Mouse (Mus musculus): ENCODE data around the gene Bola3.

Bola3 gene

GRCm38 (mm10) chr6:83347916-83348315 lies 1.0 kb upstream of the Bola3 start:
- DNase-seq (ENCODE audit: extremely low spot score), result no peak

DNA sequence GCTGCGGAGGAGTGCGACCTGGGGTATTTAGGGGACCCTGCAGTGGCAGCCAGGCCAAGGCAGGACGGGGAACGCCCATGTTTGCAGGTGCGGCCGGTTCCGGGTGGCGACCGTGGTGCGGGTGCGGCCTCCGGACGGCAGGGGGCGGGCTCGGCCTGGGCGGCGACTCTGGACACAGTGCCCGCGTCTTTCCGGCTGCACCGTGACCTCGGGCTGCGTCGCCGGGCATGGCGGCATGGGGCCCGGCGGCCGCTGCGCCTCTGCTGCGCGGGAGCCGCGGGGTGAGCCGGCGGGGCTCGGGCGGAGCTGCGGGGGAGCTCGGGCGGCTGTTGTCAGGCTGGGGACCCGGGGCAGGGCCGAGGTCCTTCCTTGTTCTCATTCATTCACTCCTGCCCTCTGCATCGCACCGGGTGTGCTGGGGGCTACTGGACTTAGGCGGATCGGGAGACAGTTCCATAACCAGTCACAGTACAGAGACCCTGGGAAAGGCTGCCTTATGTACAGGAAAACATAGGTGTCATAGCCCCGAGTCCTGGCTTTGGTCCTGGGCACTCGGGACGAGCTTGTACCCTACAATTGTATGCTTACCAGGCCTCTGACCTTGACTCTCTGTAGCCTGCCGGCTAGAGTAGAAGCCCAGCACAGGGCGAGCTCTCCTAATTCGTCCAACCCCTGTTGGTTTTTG lies 469 bp downstream of the Bola3 start:
- peak; percentile 93 for DNase-seq (ENCODE audit: extremely low spot score)

DNA sequence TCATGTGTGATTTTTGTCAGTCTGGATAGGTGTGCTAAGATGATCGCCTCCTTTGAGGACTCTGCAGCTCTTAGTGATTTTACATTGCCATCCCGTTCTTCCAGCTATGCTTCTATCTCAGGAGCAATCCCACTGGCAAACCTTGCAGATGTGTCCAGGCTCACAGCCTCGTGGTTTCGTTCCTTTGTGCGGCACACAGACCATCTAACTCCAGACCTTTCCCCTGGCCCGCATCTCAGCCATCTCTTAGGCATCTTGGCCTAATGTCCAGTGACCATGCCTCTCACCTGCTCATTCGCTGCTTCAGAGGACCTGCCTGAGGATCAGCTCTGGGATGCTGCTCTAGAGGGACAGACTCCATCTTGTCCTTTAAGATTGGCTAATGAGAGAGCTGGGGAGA lies 1.2 kb downstream of the Bola3 start:
- DNase-seq (ENCODE audit: extremely low spot score), result no peak

GRCm38 (mm10) chr6:83350851-83351405 lies 2.0 kb downstream of the Bola3 start:
- DNase-seq (ENCODE audit: extremely low spot score), result no peak

- no peak for DNase-seq (ENCODE audit: extremely low spot score)
Measured at GRCm38 (mm10) chr6:83351490-83352160, 2.7 kb downstream of the Bola3 start.

DNA sequence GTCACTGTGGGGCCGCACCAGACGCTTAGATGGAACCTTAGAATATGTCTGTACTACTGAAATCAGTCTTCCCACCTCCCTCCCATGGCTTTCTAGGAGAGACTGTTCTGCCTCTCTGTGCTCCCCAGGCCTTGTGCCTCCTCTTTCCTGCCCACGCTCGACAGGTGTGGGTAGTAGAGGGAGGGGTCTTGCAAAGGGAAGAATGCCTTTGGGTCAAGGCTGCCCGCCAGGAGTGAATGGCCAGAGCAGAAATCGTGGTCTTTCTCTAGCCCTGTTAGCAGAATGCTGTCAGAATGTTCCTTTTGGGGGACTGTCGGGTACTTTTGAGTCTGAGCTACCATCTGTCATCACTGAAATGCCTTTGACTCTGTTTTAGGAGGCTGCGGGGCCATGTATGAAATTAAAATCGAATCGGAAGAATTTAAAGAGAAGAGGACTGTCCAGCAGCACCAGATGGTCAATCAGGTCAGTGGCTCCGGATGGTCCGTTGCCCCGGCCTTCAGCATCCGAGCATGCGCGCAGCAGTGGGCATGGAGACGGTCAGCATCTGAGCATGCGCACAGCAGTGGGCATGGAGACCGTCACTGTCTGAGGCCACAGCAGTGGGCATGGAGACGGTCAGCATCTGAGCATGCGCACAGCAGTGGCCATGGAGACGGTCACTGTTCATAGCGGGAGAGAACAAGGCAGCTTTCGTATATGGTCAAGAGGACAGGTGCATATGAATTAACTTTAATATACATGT lies 3.9 kb downstream of the Bola3 start:
- no peak for DNase-seq (ENCODE audit: extremely low spot score)

GRCm38 (mm10) chr6:83354856-83355781 lies 6.2 kb downstream of the Bola3 start:
- DNase-seq (ENCODE audit: extremely low spot score), result no peak

DNA sequence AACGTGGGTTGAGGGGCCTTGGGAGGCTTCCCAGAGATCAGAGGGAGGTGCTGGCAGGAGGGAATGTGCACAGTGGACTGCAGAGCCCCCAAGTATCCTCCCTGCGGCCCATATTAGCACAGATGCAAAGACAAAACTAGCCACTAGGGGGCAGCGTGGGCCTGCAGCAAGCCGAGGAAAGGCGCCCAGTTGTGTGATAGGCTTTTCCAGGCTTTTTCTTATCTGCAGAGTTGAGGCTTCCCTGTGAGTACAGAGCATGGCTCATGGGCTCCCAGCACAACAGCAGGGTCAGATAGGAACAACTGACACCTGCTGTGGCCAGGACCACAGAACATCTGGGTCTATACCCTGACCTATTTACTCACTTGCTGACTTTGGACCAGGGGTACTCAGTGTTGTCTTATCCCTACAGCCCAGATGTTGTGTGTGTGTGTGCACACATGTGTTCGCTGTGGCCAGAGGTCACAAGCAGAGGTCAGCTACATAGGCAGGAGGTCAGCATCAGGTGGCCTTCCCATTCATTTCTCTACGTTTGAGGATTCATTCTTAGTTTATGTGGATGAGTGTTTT lies 7.7 kb downstream of the Bola3 start:
- DNase-seq (ENCODE audit: extremely low spot score), result peak; percentile 85

DNA sequence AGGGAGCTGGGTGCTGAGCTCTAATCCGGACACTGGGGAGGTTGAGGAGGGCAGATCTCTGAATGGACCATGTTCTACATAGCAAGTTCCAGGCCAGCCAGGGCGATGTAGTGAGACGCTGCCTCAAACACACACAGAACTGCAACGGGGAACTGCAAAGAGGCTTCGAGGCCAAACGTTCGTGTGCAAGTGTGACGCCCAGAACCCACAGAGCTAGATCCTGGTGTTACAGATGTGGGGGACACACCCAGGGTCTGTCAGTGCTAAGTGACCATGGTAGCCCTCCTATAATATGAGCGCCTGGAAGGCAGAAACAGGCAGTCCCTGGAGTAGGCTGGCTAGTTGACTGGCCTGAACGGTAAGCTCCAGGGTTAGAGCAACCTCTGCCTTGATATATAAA lies 8.5 kb downstream of the Bola3 start:
- DNase-seq (ENCODE audit: extremely low spot score), result no peak

DNA sequence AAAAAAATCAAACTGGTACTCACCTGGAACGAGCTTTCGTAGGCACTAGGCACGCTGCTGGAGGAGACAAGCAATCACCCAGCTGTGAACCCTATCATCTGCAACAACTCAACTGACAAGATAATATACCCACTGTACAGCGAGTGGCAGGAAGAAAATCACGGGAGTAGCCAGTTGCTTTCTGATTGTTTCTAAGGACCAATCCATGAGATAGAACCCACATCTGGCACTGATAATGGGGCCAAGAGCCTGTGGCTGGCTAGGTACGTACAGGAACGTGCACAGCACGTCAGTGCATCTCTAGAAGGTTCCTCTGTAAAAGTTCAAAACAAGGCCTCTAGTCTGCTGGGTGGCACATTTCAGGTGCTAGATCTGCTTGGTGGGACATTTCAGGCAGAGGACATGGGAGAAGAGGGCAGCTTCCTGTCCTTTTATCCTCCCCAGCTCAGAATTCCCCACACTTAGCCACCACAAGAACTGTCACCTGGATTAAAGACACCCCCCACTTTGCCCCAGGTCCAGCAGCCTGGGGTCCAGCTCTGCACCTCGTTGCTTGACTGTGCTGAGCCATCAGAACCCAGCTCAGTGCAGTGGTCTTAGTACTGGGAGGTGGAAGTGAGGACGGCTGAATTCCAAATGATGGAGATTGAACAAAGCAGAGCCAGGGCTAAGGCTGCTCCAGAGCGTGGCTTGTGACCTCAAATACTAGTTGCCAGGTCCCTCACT lies 12.7 kb downstream of the Bola3 start:
- DNase-seq (ENCODE audit: extremely low spot score), result no peak

DNA sequence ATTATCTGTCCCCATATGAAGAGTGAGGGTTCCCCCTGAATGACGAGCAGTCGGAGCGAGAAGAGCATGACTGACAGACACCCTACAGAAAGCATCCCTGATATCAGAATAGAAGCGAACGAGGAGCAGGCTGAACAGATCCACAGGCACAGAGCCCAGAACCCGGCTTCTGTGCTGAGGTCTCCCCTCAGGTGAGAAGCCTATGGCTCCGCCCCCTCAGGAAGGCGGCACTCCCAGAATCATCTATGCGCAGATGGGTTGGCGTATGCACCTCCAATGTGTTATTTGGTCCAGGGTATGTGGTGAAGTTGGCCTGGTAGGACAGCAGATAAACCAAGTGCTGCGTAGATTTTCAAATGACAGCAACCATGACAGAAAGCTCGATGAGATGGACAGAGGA lies 14.1 kb downstream of the Bola3 start:
- no peak for DNase-seq (ENCODE audit: extremely low spot score)

DNA sequence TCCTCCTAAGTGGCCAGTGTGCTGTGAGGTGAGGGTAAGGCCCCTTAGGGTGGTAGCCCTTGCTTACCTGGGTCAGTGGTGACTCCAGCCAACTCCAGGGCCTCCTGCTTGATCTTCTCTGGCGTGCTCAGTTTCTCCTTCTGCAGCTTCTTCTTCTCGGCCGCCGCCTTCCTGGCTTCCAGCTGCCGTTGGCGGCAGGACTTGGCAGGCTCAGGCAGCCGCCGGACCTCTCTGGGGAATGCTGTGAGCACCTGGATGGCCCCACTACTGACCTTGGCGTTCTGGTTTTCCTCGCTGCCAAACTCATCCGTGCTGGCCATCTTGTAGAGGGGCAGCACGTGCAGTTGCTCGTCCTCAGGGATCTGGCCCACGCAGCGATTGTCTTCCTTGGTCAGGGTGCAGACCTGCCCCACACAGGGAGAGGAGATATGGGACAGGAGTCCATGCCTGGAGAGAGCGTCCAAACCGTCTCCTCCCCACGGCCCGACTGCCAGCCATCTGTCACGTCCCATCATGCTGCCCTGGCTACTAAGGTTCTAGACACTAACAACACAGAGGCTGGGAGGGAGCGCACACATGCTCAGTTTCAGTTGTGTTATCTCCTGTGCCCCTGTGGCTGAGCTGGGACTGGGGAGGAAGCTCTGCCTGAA lies 21.5 kb downstream of the Bola3 start:
- no peak for DNase-seq (ENCODE audit: extremely low spot score)

- no peak for DNase-seq (ENCODE audit: extremely low spot score)
Measured at GRCm38 (mm10) chr6:83371350-83371749, 22.4 kb downstream of the Bola3 start.

DNA sequence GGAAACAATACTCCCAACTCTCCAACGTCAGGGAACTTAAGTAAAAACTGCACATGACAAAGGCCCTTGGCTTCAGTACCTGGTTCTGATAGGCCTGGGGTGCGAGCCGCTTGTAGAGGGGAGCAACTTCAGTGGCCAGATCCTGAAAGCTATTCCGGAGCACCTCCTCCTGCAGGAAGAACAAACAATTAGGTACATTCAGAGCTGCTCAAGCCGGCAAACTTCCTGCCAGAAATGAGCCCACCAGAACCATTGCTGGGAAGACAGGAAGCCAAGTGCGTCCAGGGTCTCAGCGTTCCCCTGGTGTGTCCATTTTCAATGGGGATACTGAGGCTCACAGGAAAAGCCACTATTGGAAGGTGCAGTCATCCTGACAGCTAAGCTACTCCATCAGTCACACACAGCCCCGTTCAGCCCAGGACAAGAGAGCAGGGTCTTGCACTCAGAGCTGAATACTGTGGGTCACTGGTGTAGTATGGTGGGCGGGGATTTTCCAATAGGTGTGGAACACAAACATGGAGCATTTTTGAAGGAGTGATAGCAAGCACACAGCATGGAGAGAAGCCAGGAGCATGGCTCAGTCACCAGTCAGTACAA lies 24.9 kb downstream of the Bola3 start:
- DNase-seq (ENCODE audit: extremely low spot score), result no peak

- DNase-seq (ENCODE audit: extremely low spot score), result no peak
Measured at GRCm38 (mm10) chr6:83381510-83382491, 32.9 kb downstream of the Bola3 start.

- no peak for DNase-seq (ENCODE audit: extremely low spot score)
Measured at GRCm38 (mm10) chr6:83385569-83386090, 36.7 kb downstream of the Bola3 start.

DNA sequence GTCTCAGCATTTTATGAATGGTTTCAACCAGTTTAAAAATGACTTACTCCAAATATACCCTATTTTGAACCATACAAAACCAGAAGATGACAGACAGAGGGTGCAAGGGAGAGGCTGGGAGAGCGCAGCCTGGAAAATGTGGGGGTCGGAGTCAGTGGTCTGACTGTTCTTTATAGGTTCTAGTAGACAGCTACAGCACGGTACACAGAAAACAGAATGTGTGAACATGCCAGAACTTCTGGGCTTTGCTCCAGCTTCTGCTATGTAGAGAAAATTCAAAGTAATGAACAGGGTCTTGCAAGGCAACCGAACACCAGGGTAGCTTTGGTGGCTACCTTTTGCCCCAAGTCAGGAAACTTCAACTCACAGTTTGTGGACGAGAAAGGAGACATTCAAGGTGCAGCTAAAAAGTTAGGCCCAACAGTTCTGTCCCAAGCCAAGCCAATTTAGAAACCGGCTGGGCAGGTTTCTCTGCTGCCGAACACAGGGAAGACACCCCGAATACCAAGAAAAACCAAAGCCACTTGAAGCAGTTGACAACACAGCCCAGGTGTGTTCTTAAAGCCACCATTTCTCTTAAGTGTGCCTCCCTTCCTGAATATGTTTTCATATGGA lies 43.3 kb downstream of the Bola3 start:
- no peak for DNase-seq (ENCODE audit: extremely low spot score)

DNA sequence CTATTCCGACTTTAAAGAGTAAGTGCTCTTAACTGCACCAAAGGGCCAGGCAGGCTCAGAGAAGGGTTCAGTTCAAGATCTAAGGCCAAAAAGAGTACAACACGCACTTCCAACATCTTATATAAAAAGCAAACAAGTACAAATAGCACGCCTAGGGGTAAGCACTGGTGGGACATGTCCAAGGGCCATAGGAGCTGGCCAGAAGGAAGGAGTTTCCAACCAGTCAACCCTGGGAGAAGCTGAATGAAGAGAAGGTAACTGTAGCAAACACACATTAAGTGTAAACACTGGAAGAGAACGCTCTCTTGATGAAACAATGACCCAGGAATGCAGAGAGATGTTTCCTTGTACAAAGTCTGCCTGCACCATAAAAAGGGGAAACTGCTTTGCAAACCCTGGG lies 45.2 kb downstream of the Bola3 start:
- DNase-seq (ENCODE audit: extremely low spot score), result no peak
